Mouse (Mus musculus) heart, embryonic 13.5 days (tissue): Measurements from ENCODE around the gene Gm20671. TPM values are rescaled to one million over a fixed set of nuclear protein-coding genes. Genes with fewer than 3 reads are reported as not detected.
"Not testable (repeated sequence)": the region's sequence is repeated elsewhere in the genome, so short reads cannot be mapped to it uniquely, and the experiment has no call there.

ENCODE experiments used
- ATAC-seq: fragments of 200-750 bp; cut with Nextera tagmentation; 2 replicates; pipeline ENCODE4 v1.8.0; 2017; ENCODE audit warnings: moderate TSS enrichment; ENCODE audit not compliant: insufficient number of reproducible peaks, low FRiP score, low TSS enrichment; ENCODE audit errors: extremely low read depth
- H3K27ac ChIP-seq: fragments of 300-500 bp; sonication (generic); replicated peaks from 2 replicates; pipeline ENCODE4 v1.5.1; 2015; ENCODE audit warnings: moderate library complexity, mild to moderate bottlenecking, inconsistent platforms
- H3K27me3 ChIP-seq: fragments of 300-500 bp; sonication (generic); replicated peaks from 2 replicates; pipeline ENCODE4 v1.6.1; 2015; ENCODE audit warnings: mild to moderate bottlenecking, inconsistent platforms
- H3K36me3 ChIP-seq: fragments of 300-500 bp; sonication (generic); 2 replicates; pipeline ENCODE4 v1.6.1; 2015; ENCODE audit warnings: mild to moderate bottlenecking, inconsistent platforms
- H3K4me1 ChIP-seq: fragments of 300-500 bp; sonication (generic); 2 replicates; pipeline ENCODE4 v1.6.1; 2015; ENCODE audit warnings: inconsistent platforms
- H3K4me2 ChIP-seq: fragments of 300-500 bp; sonication (generic); 2 replicates; pipeline ENCODE4 v1.6.1; 2015; ENCODE audit warnings: inconsistent platforms, mild to moderate bottlenecking, moderate library complexity
- H3K4me3 ChIP-seq: fragments of 300-500 bp; sonication (generic); 2 replicates; pipeline ENCODE4 v1.5.1; 2015; ENCODE audit warnings: moderate library complexity, mild to moderate bottlenecking, inconsistent platforms
- H3K9ac ChIP-seq: fragments of 300-500 bp; sonication (generic); 2 replicates; pipeline ENCODE4 v1.6.1; 2015; ENCODE audit warnings: inconsistent platforms, mild to moderate bottlenecking, moderate library complexity
- H3K9me3 ChIP-seq: fragments of 300-500 bp; sonication (generic); 2 replicates; pipeline ENCODE4 v1.6.1; 2016; ENCODE audit warnings: inconsistent platforms
- WGBS: fragments of 180-500 bp; shearing (Covaris S2); methylation state at CpG from one replicate; pipeline ENCODE4 v1.1.7; 2015; ENCODE audit warnings: mixed read lengths; 5-methylcytosine and 5-hydroxymethylcytosine counted together
- polyA plus RNA-seq: library from polyadenylated mRNA; unstranded; fragments of >200 nt; fragmentation: Nextera tagmentation; extraction: Ambion mirVana; gene quantifications from 2 replicates; pipeline ENCODE4 v1.2.1, GENCODE M21; 2015

Gene Gm20671
- polyA plus RNA-seq, 1 experiment from 2014 or later, result not detected

GRCm38 (mm10) chr5:32728300-32728699, 98.6 kb downstream of the Gm20671 start:
- H3K9ac ChIP-seq, result no peak overlapping the region
- H3K4me1 ChIP-seq, result peaks cover 4% of the 10 kb centered on the region; the same call in 1 of the 2 replicates
- WGBS, result 80% methylated on average over 7 of the region's 7 CpGs
- H3K36me3 ChIP-seq, result peaks cover 1% of the 10 kb centered on the region
- H3K4me3 ChIP-seq, result no peak overlapping the region
- peaks cover 3% of the 10 kb centered on the region; the same call in 1 of the 2 replicates for H3K9me3 ChIP-seq
- ATAC-seq, result no peak
- no peak overlapping the region for H3K27ac ChIP-seq
- no peak overlapping the region for H3K4me2 ChIP-seq
- no peaks in the 10 kb centered on the region for H3K27me3 ChIP-seq

GRCm38 (mm10) chr5:32725397-32725796, 101.5 kb downstream of the Gm20671 start:
- whole genome bisulfite sequencing, result 71% methylated on average over 3 of the region's 3 CpGs
- H3K9ac ChIP-seq, ATAC-seq, H3K27ac ChIP-seq, H3K9me3 ChIP-seq, H3K4me2 ChIP-seq, H3K4me1 ChIP-seq, H3K36me3 ChIP-seq, H3K27me3 ChIP-seq, H3K4me3 ChIP-seq: not testable (repeated sequence)

- Histone ChIP-seq H3K4me1 (peaks cover 4% of the 10 kb centered on the region; the same call in 1 of the 2 replicates), H3K9me3 (peaks cover 3% of the 10 kb centered on the region; the same call in 1 of the 2 replicates), H3K9ac (no peak overlapping the region), H3K27me3 (no peaks in the 10 kb centered on the region), H3K4me3 (no peak overlapping the region), H3K27ac (no peak overlapping the region), H3K4me2 (no peak overlapping the region), H3K36me3 (no peaks in the 10 kb centered on the region)
- no peak for ATAC-seq
- WGBS, result 73% methylated on average over 7 of the region's 7 CpGs
Observed at GRCm38 (mm10) chr5:32723981-32724380, 102.9 kb downstream of the Gm20671 start.

GRCm38 (mm10) chr5:32722711-32723110, 104.2 kb downstream of the Gm20671 start:
- ATAC-seq, result peak; percentile 63
- not testable (repeated sequence) for H3K4me2 ChIP-seq, H3K36me3 ChIP-seq, H3K27me3 ChIP-seq, H3K27ac ChIP-seq, H3K9ac ChIP-seq, H3K9me3 ChIP-seq, H3K4me3 ChIP-seq, H3K4me1 ChIP-seq
- 66% methylated on average over 8 of the region's 8 CpGs for whole genome bisulfite sequencing

GRCm38 (mm10) chr5:32722263-32722662, 104.6 kb downstream of the Gm20671 start:
- Histone ChIP-seq H3K4me1 (no peaks in the 10 kb centered on the region), H3K27ac (no peak overlapping the region), H3K27me3 (no peaks in the 10 kb centered on the region), H3K9me3 (peaks cover 3% of the 10 kb centered on the region; the same call in 1 of the 2 replicates), H3K4me3 (no peak overlapping the region), H3K9ac (no peak overlapping the region), H3K4me2 (no peak overlapping the region), H3K36me3 (no peaks in the 10 kb centered on the region)
- WGBS, result 60% methylated on average over 7 of the region's 7 CpGs
- no peak for ATAC-seq

GRCm38 (mm10) chr5:32721316-32721715, 105.6 kb downstream of the Gm20671 start:
- ATAC-seq, result no peak
- H3K9me3 ChIP-seq, result peaks cover 3% of the 10 kb centered on the region; the same call in 1 of the 2 replicates
- WGBS, result 58% methylated on average over 3 of the region's 3 CpGs

GRCm38 (mm10) chr5:32720416-32720815, 106.5 kb downstream of the Gm20671 start:
- Histone ChIP-seq H3K4me2 (no peak overlapping the region), H3K9me3 (peaks cover 2% of the 10 kb centered on the region; the same call in 1 of the 2 replicates), H3K4me3 (no peak overlapping the region), H3K9ac (no peak overlapping the region), H3K27me3 (no peaks in the 10 kb centered on the region), H3K27ac (no peak overlapping the region), H3K36me3 (no peaks in the 10 kb centered on the region), H3K4me1 (no peaks in the 10 kb centered on the region)
- ATAC-seq, result no peak
- 85% methylated on average over 9 of the region's 9 CpGs for WGBS

More at GRCm38 (mm10) chr5:32721316-32721715, 105.6 kb downstream of the Gm20671 start:
- Histone ChIP-seq H3K27me3 (no peaks in the 10 kb centered on the region), H3K4me2 (no peak overlapping the region), H3K4me1 (no peaks in the 10 kb centered on the region), H3K9ac (no peak overlapping the region), H3K4me3 (no peak overlapping the region), H3K27ac (no peak overlapping the region), H3K36me3 (no peaks in the 10 kb centered on the region)

- no peak overlapping the region for H3K27ac ChIP-seq
Observed at GRCm38 (mm10) chr5:32718916-32719315, 108.0 kb downstream of the Gm20671 start.

GRCm38 (mm10) chr5:32717726-32718125, 109.2 kb downstream of the Gm20671 start:
- ATAC-seq, result no peak
- Histone ChIP-seq H3K27ac (no peak overlapping the region), H3K36me3 (no peaks in the 10 kb centered on the region), H3K27me3 (no peaks in the 10 kb centered on the region), H3K9me3 (no peaks in the 10 kb centered on the region), H3K9ac (no peak overlapping the region), H3K4me2 (no peak overlapping the region), H3K4me1 (peaks cover 7% of the 10 kb centered on the region), H3K4me3 (no peak overlapping the region)
- WGBS, result 60% methylated on average over 1 of the region's 1 CpGs

More at GRCm38 (mm10) chr5:32718916-32719315, 108.0 kb downstream of the Gm20671 start:
- Histone ChIP-seq H3K9ac (no peak overlapping the region), H3K4me3 (no peak overlapping the region), H3K27me3 (no peaks in the 10 kb centered on the region), H3K9me3 (no peaks in the 10 kb centered on the region), H3K4me1 (no peaks in the 10 kb centered on the region), H3K36me3 (no peaks in the 10 kb centered on the region), H3K4me2 (no peak overlapping the region)
- ATAC-seq, result no peak
- 44% methylated on average over 6 of the region's 6 CpGs for WGBS

- peak; percentile 99 for ATAC-seq
- Histone ChIP-seq H3K27me3 (no peaks in the 10 kb centered on the region), H3K9ac (peak overlapping the region; percentile 89), H3K36me3 (no peaks in the 10 kb centered on the region), H3K4me1 (peaks cover 8% of the 10 kb centered on the region), H3K4me3 (peak overlapping the region; percentile 85), H3K4me2 (peak overlapping the region; percentile 89), H3K27ac (peak overlapping the region; percentile 92), H3K9me3 (no peaks in the 10 kb centered on the region)
- WGBS, result 1% methylated on average over 55 of the region's 55 CpGs
Observed at GRCm38 (mm10) chr5:32713703-32714467, 113.0 kb downstream of the Gm20671 start.

- Histone ChIP-seq H3K9ac (peak overlapping the region; percentile 89), H3K27me3 (no peaks in the 10 kb centered on the region), H3K27ac (peak overlapping the region; percentile 92), H3K4me1 (peaks cover 8% of the 10 kb centered on the region), H3K36me3 (no peaks in the 10 kb centered on the region), H3K4me3 (peak overlapping the region; percentile 85), H3K9me3 (no peaks in the 10 kb centered on the region), H3K4me2 (peak overlapping the region; percentile 89)
- ATAC-seq, result no peak
- WGBS, result 24% methylated on average over 2 of the region's 2 CpGs
Observed at GRCm38 (mm10) chr5:32713042-32713702, 113.7 kb downstream of the Gm20671 start.
